Mouse (Mus musculus): ENCODE data around the gene Rnft2. TPM values are rescaled to one million over a fixed set of nuclear protein-coding genes. Genes with fewer than 3 reads are reported as not detected.

Rnft2 gene
- polyA plus RNA-seq (2017; shearing (Covaris generic)) = not detected

DNA sequence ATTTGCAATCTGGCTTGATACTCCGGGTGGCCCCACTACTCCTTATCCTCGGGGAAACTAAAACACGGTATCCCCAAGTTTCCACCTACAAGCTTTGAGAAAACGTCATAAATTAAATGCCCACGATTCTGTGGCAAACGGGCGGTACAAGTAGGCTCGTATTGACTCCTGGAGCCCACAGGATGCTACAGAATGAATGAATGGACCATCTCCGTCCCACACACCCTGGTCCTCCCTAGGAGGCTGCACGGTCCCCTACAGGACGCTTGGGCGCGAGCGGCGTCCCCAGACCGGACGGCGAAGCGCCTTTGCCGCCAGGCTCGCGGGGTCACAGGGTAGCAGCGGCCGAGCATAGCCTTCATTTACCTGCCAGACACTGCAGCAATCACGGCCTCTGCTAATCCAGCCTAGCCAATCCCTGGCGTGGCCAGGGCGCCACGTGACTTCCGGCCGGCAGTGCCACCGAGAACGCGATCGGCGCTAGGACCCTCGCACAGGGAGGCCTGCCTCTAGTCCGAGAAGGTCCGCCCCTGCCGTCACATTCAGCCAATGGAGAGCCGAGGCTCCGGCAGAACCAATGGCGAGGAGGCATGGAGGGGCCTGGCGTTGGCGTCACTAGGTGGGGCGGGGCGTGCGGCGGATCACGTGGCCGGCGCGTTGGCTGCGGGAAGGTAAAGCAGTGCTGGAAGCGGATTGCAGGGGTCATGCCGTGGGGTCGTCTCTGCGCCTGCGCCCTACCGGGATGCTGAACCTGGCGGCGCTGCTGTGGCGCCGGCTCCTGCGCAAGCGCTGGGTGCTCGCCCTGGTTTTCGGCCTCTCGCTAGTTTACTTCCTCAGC, at the start of gene Rnft2, which contains the start of gene 2410131K14Rik:
Gene Rnft2 (minus strand): TSS at position 511 of the 838 bp plus-strand sequence.
Gene 2410131K14Rik (plus strand): TSS at position 622 of the 838 bp plus-strand sequence.
- ATAC-seq = peak; percentile 98

GRCm38 (mm10) chr5:118294086-118294864, 49.4 kb upstream of the Rnft2 start:
- no peak for ATAC-seq

DNA sequence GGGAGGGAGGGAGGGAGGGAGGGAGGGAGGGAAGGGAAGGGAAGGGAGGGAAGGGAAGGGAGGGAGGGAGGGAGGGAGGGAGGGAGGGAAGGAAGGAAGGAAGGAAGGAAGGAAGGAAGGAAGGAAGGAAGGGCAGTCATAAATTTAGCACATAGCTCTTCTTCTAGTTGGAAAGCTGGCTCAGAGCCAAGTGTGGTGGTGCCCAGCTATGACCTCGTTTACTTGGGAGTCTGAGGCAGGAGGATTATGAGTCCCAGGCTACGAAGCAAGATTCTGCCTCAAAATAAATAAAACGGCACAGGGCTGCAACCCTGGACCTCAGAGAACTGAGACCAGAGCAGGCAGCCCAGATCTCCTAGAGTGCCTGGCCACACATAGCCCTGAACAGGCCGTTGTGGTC, 47.6 kb upstream of the Rnft2 start:
- ATAC-seq = no peak

- no peak for ATAC-seq
These were observed 46.5 kb upstream of the Rnft2 start for GRCm38 (mm10) chr5:118291453-118291852.

GRCm38 (mm10) chr5:118277741-118278495, 33.0 kb upstream of the Rnft2 start:
- ATAC-seq = no peak

- no peak for ATAC-seq
These were observed 31.8 kb upstream of the Rnft2 start for GRCm38 (mm10) chr5:118276711-118277110.

DNA sequence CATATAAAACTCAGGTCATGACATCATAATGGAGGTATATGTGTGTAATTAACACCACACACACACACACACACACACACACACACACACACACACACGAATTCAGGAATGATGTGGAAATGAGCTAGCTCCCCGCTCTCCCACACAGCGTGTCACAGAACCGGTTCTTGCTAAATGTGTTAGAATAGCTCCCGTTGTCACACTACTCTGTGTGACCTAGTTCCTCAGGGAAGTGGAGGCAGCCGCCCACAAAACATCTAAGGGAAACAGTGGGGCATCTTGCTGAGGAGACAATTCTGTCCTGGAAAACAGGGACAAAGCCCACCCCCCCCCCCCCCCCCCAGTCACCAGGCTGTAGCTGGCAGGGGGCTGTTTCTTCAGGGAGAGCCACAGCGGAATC, 31.4 kb upstream of the Rnft2 start:
- no peak for ATAC-seq

GRCm38 (mm10) chr5:118274546-118274945, 29.6 kb upstream of the Rnft2 start:
- ATAC-seq = no peak

DNA sequence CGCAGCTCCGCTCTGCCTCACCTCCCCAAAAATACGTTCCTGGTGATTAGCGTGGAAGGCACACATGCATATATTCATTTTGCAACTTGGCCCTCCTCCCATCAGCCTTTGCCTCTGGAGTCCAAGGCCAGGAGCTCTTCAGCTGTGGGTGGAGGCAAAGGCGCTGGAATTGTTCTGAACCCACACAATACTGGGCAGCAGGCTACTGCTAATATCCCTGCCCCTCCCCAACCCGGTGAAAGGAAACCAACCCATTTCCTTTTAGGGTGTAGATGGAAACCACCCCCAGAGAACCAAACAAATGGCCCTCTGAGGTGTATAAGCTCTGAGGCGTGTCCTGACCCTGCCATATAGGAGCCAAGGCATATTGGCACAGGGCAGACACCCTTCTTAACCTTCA, 28.5 kb upstream of the Rnft2 start:
- no peak for ATAC-seq

DNA sequence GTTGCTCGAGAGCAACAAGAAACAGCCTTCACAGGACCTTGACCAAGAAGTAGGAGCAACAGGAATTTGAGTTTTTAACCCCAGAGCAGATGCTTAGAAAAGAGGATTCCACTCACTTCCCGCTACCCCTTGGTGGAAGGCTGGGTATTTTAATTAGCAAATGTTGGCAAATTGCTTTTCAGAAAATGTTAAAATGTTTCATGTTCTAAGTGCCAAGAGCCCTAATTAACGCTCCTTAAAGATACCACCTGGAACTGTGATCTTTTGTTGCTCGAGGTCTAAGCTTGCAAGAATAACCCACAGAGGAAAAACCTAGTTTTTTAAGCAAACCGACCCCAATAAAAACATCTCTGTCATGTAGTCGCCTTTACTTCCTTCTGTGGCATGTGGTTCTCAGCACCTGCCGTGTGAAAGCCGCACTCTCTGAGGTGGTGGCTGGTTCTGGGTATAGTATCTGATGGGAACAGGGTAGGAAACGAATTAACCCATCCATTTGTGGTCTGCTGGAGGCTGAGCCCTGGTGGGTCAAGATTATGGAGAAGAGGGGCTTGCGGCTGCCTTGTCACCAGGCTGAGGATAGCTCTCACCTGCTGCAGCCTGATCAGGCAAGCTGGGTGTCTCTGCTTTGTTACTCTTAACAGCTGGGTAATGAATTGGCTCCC, 26.7 kb upstream of the Rnft2 start:
- no peak for ATAC-seq

DNA sequence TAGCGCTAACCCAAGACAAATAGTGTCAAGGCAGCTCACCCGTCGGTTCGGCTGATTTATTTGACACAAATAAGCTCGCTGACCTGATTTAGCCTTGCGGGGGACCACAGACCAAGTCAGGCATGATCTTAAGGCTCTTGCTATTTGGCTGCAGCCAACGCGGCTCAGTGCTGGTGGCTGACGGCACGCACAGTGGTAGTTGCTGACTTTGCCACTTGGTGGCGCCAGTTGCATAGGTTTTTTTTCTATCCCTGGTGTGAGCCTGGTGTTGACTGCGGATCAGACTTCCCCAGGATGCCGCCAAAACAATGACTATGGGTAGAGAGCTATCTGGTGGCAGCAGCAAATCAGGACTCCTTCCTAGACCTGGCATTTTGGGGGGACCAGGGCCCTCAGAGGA, 24.1 kb upstream of the Rnft2 start:
- peak; percentile 78 for ATAC-seq

DNA sequence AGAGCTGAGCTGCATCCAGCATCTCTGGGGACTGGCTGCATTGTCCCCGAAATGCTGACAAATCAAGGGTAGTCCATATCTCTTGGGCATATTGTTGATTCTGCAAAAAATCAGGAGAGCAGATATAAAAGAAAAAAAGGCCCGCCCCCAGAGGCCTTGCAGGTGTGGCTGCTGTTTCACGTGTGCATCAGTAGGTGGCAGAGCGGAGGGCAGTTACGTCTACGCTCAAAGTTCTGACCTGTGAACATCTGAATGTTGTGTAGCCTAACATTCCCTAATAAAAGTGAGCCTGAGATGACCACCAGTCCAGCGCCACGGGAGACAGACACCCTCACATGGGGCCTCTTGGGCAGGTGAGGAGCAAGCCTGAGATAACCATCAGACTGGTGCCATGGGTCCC, 21.4 kb upstream of the Rnft2 start:
- no peak for ATAC-seq

GRCm38 (mm10) chr5:118265366-118265765, 20.4 kb upstream of the Rnft2 start:
- no peak for ATAC-seq

DNA sequence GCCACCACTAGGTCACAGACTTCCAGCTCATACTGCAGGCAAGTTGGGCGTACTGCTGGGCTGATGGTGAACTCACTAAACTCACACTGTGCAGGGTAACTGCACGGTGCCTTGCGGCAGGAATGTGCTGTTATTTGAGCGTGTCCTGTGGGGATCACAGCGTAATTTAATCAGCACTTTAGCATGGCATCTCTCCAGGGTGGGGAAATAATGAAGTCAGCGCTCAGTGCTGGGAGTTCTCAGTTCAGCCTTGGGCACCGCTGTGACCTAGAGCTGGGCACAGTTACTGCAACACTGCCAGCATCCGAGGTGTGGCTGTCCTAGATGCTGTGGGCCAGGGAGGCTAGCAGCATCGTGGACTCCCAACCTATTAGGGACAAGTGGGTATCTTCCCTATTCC, 19.4 kb upstream of the Rnft2 start:
- no peak for ATAC-seq

- no peak for ATAC-seq
These were observed 17.5 kb upstream of the Rnft2 start for GRCm38 (mm10) chr5:118262418-118262817.

DNA sequence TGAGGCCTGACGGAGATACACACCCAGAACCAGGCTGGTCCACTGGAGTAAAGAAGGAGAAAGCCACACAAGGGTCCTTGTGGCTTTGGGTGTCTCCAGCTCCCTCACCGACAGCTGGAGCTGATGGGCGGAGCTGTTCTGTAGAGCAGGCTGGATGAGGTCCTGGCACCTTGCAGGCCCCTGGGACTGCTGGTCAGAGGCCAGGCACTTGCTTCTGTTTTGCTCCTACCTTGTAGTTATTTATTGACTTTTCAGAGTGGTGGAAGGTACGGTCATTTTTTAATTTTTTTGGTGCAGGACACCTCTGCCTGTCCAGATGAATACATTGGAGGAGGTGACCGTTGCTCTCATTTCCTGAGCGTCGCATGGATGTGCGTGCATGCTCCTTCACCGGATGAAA, 16.3 kb upstream of the Rnft2 start:
- ATAC-seq = no peak

DNA sequence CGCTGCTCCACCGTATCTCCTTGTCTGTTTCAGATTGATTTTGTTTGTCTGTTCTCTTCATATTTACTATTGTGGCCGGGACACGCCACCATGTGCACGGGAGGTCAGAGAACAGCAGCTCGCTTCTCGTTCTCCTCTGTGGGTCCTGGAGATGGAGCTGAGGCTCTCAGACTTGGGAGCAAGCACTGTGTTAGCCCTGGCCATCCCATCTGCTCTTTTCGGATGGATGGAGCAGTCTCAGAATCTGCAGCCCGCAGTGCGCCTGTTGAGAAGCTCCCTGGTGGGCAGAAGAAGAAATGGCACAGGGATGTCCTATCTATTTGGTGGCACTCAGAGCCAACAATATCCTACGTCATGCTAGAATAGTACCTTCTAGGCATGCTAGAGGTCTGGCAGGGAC, 15.7 kb upstream of the Rnft2 start:
- no peak for ATAC-seq

DNA sequence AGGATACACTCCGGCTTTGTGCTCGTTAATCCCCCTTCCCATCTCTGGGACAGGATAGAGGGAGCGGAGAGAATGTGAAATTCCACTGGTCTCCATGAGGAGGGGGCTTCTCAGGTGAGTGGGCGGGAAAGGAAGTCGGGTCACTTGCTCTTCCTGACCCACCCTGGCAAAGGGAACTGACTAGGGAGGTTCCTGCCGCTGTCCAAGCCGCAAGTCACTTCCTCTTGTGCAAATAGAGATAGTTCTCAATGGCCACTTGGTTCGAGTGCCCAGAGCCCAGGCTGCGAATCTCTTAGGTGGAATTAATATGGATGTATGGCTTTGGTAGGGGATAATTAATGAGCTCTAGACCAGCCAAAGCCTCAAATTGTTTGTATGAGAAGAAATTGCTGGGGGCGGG, 15.1 kb upstream of the Rnft2 start:
- no peak for ATAC-seq

DNA sequence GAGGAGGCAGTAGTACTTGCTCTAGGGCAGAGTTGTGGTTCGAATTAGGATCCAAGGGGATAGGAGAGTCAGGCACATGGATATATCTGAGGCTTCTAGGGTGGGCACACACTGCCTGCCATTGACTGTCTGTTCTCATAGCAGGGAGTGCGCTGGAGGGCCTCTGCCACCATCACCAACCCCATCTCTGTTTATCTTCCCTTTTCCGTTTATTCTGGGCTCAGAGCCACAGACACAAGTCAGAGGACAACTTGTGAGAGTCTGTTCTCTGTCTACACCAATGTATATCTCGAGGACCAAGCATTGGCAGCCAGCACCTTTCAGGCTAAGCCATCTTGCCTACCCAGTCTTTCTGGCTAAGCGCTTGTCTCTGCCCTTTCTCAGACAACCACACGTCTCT, 14.7 kb upstream of the Rnft2 start:
- ATAC-seq = no peak

DNA sequence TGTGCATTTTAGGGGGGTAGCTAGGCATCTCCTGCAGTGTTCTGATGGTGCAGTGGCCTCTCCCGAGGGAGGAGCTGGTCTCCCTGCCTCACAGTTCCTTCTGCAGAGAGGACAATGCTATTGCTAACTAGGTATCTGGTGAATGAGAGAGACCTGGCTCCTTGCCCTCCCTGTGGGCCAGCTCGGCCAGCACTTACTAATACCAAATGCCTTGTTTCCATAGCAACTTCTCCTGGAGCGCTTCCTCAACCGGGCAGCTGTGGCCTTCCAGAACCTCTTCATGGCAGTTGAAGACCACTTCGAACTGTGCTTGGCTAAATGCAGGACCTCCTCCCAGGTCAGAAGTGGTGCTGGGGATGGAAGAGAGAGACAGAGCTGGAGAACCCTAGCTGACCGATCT, 14.2 kb upstream of the Rnft2 start:
- no peak for ATAC-seq

- no peak for ATAC-seq
These were observed 12.1 kb upstream of the Rnft2 start for GRCm38 (mm10) chr5:118256981-118257380.

GRCm38 (mm10) chr5:118253551-118253950, 8.6 kb upstream of the Rnft2 start:
- ATAC-seq = no peak

DNA sequence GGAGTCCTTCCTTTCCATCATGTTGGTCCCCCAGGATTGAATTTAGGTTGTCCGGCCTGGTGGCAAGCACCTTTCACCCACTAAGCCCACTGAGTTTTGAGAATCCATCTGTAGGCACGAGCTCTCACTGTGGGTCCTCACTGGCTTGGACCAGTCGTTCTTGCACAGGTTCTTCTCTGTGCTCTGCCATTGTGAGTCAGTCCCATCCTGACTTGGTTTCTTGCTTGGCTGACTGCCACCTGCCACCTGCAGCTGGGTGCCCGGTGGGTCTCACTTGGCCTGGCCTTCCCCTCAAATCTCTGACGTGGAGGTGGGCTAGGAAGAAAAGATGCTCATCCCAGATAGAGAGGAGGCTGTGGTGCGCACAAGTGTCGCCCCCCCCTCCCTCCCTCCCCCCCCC, 6.1 kb upstream of the Rnft2 start:
- ATAC-seq = no peak
